Mouse (Mus musculus): ENCODE data around the gene Akap5. TPM values are rescaled to one million over a fixed set of nuclear protein-coding genes. Genes with fewer than 3 reads are reported as not detected.

The Akap5 gene
- 4.6 and 7.6 TPM in 2 replicates for polyA plus RNA-seq (2012; rRNA removed)

DNA sequence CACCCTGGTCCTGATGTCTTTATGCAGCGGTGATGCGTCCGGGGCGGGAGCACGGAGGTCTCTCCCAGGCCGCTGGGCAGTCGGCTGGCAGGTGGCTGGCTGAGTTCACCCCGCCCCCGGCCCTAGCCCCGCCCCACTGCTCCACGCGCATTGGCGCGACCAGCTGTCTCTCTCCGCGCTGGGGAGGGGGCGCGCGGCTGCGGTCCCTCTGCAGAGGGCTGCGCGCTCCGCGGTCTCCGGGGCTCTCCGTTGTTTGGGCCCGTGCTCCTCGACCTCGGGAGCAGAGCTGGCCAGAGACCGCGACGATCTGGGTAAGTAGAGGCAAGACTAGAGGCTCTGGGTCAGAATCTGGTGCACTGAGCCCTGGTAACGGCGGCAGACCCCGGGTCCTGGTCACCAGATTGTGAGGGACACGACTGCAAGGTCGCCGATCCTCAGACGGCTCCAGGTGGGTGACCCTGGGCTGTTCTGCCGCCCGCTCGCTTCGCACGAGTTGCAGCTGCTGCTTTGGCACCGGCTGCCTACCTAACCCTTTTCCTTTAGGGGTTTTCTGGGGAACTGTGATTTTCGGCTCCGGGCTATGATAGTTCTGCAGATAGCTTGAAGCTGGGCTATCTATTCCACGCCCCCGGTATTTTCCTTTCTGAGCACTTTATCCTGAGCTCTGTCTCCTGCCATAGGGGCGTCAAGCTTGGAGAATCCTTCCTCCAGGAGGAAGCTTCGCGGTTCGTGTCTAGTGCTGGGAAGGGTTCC, at the start of gene Akap5:
Akap5 (plus strand) TSS at position 213 of the 753 bp plus-strand sequence.
- DNase-seq (ENCODE audit: low spot score), result peak; percentile 40

DNA sequence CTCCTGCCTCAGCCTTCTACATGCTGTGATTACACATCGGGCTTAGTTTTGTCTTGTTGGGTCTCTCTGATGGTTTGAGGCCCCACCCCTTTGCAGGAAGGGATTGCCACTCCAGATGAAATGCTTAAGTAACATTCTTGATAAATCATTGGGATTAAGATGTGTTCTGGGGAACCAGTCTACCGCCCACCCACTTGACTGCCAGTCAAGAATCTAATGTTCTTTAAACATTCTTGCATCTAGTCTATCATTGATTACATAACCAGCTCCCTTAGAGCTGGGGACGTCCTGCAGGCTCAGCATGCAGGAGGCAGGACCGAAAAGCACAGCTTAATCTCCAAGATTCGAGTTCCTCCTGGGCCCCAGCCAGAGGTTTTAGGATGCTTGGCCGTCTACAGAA, 46.5 kb upstream of the Akap5 start:
- no peak for DNase-seq (ENCODE audit: low spot score)

DNA sequence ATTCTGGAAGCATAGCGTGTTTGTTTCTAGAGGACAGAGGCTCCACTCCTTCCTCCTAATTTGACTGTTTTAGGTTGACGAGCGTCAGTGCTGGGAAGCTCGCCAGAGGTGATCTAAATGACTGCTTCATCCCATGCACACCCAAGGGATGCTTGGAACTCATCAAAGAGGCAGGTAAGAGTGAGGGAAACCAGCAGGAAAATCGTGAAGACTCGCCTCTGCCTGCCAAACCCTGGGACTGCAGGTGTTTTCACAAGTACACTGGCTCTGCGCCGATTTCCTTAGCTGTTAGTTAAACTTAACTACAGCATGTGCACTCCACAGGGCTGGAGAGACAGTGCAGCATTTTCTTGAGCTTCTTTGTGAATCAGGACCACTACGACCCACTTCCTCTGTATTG, 44.1 kb upstream of the Akap5 start:
- DNase-seq (ENCODE audit: low spot score), result no peak

DNA sequence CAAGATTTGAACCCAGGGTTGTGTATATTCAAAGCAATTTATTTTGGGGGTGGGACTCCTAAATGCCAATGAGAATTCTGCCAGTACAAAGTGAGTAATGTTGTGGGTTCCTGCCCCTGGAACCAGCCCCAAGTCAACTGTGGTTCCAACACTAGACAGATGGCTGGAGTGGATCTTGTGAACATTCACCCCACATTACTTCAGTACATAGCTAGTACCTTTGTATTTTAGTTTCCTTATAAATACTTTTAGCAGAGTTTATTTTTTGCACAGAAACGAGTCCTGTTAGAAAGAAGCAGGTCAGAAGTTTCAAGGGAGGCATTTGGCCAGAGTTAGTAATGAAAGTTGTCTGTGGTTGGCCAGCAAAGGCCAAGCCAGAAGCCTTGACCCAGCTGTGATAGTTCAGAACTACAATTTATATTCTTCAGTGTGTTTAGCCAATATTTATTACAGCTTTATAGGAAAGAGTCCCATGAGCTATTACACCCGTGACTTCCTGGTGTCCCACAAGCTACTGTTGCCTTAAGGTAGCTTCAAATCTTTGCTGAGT, 43.5 kb upstream of the Akap5 start:
- DNase-seq (ENCODE audit: low spot score), result no peak

DNA sequence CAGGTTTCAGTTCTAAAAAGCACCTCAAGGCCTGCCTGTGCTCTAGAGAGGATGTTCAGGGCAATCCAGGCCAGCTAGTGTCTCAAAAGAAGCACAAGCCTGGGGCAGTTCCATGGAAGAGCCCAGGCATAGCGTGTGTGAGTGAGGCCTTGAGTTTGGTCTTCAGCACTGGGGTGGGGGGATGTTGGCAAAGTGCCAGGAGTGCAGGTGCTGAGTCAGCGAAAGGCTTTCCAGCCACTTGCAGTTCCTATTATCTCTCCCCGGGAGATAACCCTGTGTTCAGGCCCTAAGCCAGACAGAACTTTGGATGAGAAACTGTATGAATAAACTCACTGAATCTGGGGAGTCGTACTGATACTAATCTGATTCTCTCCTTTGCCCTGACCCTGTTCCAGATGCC, 42.6 kb upstream of the Akap5 start:
- DNase-seq (ENCODE audit: low spot score), result no peak

DNA sequence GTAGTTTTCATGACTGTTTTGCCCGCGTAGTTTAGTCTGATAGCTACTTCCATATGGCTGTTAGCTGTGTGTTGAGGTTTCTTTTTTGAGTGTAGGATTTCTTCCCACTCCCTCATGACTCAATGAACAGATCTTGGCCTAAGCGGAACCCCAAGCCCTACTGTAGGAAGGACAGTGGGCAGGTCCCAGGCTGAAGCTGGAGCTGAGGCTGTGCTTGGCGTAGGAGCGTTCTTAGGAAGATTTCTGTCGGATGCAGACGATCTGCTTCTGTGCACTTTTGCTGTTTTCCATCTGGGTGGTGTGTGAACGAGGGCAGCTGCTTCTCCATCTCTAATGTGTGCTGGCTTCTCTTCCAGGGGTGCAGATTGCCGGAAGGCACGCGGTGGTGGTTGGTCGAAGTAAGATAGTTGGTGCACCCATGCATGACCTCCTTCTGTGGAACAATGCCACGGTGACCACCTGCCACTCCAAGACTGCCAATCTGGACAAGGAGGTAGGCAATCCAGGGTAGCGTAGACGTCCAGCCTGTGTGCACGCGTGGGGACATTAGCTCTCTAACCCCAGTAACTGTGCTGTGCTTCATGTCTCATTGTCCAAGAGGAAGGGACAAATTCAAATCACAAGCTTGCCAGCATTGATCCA, 42.0 kb upstream of the Akap5 start:
- no peak for DNase-seq (ENCODE audit: low spot score)

DNA sequence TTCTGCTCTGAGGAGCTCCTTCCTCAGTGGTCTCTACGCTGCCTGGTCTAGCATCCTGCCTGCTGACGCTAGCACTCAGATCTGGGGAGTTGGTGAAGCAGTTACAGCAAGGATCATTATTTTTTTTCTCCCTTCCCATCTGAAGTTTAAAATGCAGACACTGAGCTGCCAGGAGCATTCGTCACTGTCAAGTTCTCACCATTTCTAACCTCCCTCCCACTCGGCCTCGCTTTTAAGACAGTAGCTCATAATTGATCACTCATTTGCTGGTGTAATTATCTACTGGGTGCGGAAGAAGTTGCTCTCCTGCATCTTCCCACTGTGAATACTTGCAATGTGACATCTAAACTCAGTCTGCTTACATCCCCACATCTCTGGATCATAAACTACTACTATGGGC, 39.3 kb upstream of the Akap5 start:
- DNase-seq (ENCODE audit: low spot score), result no peak

DNA sequence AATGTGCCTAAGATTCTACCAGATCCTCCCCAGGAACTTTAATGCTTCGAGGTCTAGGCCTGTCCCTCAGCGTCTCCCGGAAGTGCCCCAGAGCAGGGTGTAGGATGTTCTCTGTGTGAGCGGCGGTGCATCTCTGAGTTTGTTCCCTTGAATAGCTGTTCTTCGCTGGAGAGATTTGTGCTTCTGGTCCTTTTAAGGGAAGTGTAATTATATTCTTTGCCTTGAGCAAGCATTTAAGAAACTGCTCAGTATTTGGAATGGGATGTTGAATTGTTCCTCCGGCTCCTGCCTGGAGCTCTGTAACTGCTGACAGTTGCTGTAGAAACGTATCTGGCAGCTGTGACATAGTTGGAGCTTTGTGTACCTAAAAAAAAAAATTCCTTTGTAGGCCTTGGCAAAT, 36.7 kb upstream of the Akap5 start:
- DNase-seq (ENCODE audit: low spot score), result no peak

DNA sequence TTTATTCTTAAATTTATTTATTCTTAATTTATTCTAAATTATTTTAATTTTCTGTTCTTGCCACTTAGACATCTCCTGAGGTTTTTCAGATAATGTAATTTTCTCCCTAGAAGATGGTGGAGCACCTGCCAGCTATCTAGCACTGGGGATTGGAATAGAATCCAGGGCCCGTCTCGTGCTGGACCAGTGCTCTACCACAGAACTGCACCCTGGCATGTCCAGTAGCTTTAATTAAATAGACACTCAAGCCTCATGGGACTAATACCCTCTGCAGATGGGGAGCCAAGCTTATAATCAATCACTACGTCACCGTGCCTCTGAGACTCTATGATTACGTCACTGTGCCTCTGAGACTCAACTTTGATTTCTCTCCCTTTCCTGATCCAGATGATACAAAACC, 36.2 kb upstream of the Akap5 start:
- DNase-seq (ENCODE audit: low spot score), result no peak

DNA sequence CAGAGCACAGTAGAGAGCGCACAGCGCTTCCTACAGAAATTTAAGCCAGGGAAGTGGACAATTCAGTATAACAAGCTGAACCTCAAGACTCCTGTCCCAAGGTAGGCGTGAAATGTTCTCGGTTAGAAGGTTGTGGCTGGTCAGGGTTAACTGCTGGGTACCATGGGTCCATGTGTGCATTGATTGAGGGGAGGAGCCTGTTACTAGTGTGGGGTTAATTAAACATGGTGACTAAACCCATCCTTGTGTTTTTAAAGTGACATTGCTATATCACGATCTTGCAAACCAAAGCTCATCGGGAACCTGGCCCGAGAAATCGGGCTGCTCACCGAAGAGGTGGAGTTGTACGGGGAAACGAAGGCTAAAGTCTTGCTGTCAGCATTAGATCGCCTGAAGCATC, 35.3 kb upstream of the Akap5 start:
- no peak for DNase-seq (ENCODE audit: low spot score)

DNA sequence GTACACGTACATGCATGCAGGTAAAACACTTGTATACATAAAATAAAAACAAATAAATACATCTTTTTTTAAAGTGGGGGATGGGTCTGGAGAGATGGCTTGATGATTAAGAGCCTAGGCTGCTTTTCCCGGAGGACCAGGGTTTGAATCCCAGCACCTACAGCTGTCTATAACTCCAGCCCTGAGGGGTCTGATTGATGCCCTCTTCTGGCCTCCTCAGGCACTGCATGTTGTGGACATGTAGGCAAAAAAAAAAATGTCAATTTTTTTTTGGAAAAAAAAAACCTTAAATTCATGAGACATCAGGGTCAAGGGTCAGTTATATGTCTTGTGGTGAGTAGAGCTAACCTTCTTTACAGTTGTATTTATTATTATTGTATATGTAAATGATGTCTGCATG, 34.4 kb upstream of the Akap5 start:
- no peak for DNase-seq (ENCODE audit: low spot score)

DNA sequence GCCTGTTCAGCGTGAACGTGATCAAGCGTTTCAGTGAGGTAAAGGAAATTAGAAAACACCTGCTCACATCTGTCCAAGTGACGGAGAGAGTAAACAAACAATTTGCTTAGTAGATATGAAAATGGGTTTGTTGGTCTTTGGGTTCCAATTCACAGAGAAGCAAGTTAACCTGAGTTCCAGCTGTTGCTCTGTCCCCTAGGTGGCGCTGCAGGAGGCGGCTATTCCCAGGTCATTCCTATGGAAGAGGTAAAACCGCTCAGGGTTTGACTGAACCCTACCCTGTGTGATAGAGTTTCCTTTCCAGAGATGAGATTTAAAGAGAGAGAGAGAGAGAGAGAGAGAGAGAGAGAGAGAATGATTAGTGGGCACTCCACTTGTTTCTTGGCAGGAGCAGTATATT, 31.5 kb upstream of the Akap5 start:
- no peak for DNase-seq (ENCODE audit: low spot score)

DNA sequence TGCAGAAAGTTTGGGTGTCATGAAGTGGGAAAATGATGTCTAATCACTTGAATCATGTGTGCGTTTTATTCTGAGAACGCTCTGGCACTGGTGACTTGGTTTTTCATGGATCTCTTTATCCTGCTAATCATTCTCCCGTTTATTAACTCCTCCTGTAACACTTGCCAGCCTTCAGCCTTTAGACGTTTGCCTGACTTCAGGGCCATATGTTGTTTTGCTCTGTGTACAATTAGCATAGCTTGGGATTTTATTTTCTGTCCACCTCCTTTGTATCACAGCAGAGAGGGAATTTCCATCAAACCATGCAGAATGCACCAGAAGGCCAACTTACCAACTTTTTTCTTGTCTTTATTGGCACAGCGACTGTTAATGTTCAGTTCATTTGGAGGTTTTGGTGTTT, 26.9 kb upstream of the Akap5 start:
- no peak for DNase-seq (ENCODE audit: low spot score)

DNA sequence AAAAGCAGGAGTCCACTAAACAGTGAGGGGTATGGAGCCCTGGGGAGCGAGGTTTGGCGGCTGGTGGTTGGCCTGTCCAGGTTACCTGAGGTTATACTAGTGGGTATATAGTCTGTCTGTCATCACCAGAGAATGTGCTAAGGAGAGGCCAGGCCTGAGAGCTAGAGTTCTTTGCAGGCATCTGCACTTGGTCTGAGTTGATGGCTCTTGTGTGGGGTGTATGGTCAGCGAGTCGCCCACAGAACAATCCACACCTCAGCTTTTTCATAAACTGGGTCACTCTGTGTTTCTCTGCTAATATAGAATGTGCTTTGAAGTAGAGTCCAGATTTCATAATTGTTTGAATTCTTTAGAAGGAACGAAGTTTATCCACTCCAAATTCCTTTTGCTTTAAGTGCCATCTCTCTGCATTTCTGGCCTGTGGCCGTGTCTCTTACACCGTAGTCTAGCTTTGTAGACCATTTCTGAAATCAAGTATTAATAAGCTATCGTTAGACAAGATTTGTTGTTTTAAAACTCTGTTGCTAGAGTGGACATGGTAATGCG, 25.3 kb upstream of the Akap5 start:
- no peak for DNase-seq (ENCODE audit: low spot score)

DNA sequence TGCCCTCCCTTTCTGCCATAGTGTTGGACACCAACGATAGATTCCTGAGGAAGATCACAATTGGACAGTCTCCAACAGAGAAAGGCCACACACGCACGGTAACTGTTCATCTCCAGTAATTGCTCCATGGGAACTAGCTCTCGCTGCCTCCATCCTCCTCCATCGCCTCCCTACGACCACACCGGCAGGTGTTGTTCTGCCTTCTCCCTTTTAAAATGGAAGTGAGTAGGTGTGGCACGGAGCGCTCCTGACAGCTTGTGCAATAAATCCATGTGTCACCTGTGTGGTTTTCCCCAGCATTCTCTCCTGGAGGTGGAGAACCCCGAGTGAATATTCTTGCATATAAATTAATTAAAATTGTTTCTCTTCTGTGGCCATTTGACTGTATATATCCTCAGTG, 24.3 kb upstream of the Akap5 start:
- DNase-seq (ENCODE audit: low spot score), result no peak

DNA sequence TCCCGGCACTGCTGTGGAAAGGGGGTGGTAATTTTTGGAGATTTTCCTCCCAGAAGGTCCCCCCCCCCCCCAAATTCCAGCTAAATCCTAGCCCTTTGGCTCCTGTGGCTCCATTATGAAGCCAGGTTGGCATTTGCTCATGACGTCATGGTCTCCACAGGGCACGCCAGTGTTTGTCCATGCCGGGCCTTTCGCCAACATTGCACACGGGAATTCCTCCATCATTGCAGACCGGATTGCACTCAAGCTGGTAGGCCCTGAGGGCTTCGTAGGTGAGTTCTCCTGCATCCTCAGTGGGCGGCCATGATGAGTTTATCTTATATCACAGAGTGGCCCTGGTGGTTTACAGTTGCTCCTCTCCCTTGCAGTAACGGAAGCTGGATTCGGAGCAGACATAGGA, 21.2 kb upstream of the Akap5 start:
- DNase-seq (ENCODE audit: low spot score), result no peak

DNA sequence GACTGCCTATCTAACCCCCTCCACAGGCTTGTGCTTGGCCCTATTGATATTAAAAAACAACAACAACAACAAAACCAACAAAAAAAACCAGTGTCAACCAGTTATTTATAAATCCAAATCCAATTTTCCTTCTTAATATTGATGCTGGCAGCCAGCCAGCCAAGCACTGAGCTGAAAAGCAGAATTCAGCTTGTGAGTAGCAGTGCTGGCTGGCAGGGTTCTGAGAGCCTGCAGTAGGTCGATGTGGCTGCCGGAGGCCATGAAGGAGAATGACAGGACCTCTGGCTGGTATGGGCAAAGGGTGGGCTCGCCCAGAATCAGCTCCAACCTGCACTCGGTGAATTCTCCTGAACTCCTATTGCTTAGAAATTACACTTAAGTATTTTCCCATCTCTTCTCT, 20.5 kb upstream of the Akap5 start:
- DNase-seq (ENCODE audit: low spot score), result no peak

DNA sequence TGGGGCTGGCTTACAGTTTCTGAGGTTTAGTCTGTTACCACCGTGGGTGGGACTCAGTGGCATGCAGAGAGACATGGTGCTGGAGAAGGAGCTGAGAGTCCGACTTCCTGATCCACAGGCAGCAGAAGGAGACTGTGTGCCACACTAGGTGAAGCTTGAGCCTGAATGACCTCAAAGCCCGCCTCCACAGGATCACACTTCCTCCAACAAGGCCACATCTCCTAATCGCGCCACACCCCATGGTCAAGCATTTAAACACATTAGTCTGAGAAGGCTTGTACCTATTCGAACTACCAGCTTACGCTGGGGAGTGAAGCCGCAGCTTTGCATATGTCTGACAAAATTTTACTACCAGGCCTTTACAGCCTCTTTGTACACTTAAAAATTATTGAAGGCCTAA, 19.6 kb upstream of the Akap5 start:
- DNase-seq (ENCODE audit: low spot score), result no peak

DNA sequence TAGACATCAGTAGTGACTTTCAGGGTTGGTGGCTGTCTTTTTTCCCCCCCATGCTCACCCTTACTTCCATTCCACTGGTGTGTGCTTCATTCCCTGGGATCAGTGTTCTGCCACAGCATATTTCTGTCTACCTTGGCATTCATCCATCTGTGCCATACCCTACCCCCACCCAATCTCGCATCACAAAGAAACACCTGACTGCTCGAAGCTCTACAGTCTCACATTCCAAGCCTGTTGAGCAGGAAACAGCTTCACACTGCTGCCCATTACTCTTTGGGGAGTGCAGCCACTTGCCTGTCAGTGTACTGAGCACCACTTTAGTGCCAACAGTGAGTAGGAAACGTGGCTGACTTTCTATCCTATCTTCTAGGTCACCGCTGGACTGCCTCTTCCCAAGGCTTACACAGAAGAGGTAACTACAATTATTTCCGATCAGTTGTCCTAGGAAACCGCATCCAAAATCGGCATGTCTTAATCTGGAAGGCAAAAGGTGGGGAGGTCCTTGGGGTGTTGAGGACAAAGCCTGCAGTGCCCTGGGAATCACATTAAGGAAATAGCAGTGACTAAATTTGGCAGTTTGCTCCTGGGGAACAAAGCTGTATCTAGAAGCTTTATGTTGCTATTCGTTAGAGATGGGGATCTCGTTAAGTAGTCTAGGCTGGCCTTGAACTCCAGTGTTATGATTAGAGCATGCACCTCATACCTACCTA, 17.7 kb upstream of the Akap5 start:
- no peak for DNase-seq (ENCODE audit: low spot score)

DNA sequence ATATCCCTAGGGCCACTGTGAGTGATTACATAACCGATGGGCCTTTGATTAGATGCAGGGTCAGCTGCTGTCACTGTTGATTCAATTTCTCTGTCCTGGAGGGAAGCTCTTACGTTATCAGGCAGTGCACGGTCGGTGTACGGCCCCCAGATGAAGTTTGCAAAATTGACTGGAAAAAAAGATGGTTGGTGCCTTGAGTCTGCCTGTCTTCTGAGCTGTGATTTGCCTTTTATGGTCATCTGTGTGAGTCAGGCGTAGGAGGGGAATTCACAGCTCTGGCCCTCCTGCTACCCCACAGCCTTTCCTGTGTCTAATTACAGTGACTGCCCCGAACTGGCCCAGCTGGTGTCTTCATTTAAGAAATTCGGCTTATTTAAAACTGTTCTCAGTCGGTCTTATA, 16.7 kb upstream of the Akap5 start:
- DNase-seq (ENCODE audit: low spot score), result no peak

DNA sequence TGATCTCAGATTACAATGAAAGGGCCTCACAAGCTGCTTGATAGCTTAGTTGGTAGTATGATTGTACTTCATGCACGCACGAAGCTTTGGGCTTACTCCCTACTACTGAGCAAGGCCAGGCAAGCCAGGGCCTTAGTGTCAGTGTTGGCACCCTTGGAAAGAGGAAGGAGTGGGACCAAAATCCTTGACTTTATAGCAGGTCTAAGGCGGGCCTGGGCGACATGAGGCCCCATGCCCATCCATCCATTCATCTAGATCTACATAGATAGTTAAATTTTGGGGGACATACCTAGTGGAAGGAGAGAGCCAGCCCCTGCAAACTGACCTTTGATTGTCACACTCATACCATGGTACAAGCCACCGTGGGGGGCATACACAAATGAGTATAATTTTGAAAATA, 16.3 kb upstream of the Akap5 start:
- no peak for DNase-seq (ENCODE audit: low spot score)

DNA sequence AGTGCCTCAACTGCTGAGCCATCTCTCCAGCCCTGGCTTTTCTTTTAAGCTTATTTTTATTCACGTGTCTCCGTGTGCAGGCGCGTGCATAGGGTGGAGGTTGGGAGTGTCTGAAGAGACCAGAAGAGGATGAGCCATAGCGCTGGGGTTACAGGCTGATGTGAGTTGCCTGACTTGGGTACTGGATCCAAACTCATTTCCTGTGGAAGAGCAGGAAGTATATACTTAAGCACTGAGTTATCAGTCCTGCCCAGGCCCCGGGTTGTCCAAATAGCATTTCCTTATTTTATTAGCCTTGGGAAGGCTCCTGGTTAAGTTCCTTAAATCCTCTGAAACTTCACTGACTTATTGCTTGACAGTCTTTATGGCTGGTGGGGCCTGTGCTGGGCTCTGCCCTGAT, 14.7 kb upstream of the Akap5 start:
- DNase-seq (ENCODE audit: low spot score), result no peak

DNA sequence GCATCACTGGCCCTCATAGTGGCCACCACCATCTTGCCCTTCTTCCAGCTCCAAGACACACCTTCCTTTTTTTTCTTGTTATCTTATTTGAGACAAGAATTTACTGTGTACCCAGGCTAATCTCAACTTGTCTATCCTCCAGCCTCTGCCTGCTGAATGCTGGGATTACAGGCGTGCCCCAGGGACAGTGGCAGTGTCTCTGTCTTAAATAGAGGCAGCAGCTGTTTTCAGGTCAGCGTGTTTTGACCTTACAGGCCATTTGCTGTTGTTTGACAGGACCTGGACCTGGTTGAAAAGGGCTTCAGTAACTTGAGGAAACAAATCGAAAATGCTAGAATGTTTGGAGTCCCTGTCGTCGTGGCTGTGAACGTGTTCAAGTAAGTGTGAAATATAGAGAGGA, 14.1 kb upstream of the Akap5 start:
- DNase-seq (ENCODE audit: low spot score), result no peak
